Mouse (Mus musculus): ENCODE results near the gene Krtap11-1.

DNA sequence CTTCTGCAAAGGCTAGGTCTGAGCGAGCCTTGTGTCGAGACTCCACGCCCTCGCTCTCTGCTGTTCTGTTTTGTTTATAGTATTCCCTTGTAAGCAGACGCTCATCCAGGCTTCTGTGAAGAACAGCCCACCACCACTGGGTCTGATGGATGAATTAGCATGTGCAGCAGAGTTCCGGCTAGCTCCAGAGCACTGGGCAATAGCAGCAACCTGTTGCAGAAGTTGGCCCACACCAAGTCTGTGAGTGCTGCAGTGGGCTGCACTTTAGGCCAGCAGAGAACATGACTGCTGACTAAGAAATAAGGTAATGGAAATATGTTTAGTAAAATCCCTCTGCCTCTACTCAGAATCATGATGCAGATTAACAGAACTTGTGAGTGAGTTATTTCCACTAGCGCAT is 41.1 kb downstream of the Krtap11-1 start:
- TF ChIP-seq CTCF (IDR thresholded peaks at IDR 0.05; ENCODE audit: low read depth, low read length) = no peak
- TF ChIP-seq POLR2A (IDR thresholded peaks at IDR 0.05; ENCODE audit: borderline replicate concordance, low read depth, low read length) = no peak

All from bone marrow macrophage, adult 2 months (primary cell).